Mouse (Mus musculus) kidney, postnatal 36 days (tissue): ENCODE results near the gene Tmem121b.

Experiments
- DNase-seq, 2 experiments: peaks; one replicate each; pipeline ENCODE4 v3.0.0; 2021 to 2022; ENCODE audit warnings: mixed read lengths in 2 of 2

Gene Tmem121b

GRCm38 (mm10) chr6:120463884-120464283, 29.7 kb downstream of the Tmem121b start:
- DNase-seq = peak; percentile 51 to 72

- DNase-seq = peak; percentile 85 to 91
These were observed 30.3 kb downstream of the Tmem121b start, which contains the start of gene Il17ra for GRCm38 (mm10) chr6:120463086-120463871. Gene Il17ra (plus strand): TSS chr6:120463247.

- DNase-seq = no peak
These were observed 31.4 kb downstream of the Tmem121b start for GRCm38 (mm10) chr6:120462251-120462650.

GRCm38 (mm10) chr6:120461217-120461616, 32.4 kb downstream of the Tmem121b start:
- DNase-seq = no peak

- DNase-seq = no peak
These were observed 35.9 kb downstream of the Tmem121b start for GRCm38 (mm10) chr6:120457751-120458150.

- DNase-seq = peak in 1 of 2 experiments; percentile 63
These were observed 36.5 kb downstream of the Tmem121b start for GRCm38 (mm10) chr6:120457074-120457473.

GRCm38 (mm10) chr6:120454627-120455077, 39.0 kb downstream of the Tmem121b start:
- DNase-seq = peak; percentile 72 to 86

GRCm38 (mm10) chr6:120453556-120453955, 40.1 kb downstream of the Tmem121b start:
- no peak for DNase-seq

GRCm38 (mm10) chr6:120453103-120453445, 40.5 kb downstream of the Tmem121b start:
- DNase-seq = no peak

GRCm38 (mm10) chr6:120452384-120453102, 41.1 kb downstream of the Tmem121b start:
- DNase-seq = no peak

GRCm38 (mm10) chr6:120450208-120450607, 43.4 kb downstream of the Tmem121b start:
- no peak for DNase-seq

- DNase-seq = peak; percentile 32 to 70
These were observed 49.9 kb downstream of the Tmem121b start for GRCm38 (mm10) chr6:120443363-120444355.

GRCm38 (mm10) chr6:120442171-120442749, 51.3 kb downstream of the Tmem121b start:
- DNase-seq = peak; percentile 70 to 78
